Mouse (Mus musculus) midbrain, postnatal 0 days (tissue): ENCODE measurements around the gene Avpr2. TPM values are rescaled to one million over a fixed set of nuclear protein-coding genes. Genes with fewer than 3 reads are reported as not detected.
A peak's percentile ranks its signal among the peaks of the same experiment; 100 is the strongest.

Source experiments
- ATAC-seq: fragments of 200-750 bp; cut with Nextera tagmentation; 2 replicates; pipeline ENCODE4 v1.8.0; 2017; ENCODE audit warnings: moderate number of reproducible peaks, mild to moderate bottlenecking, moderate TSS enrichment, moderate library complexity; ENCODE audit not compliant: low FRiP score
- DNase-seq: peaks from one replicate; pipeline ENCODE4 v3.0.0-alpha.2; 2015; ENCODE audit warnings: low spot score
- H3K27ac ChIP-seq: fragments of 300-500 bp; sonication (generic); 2 replicates; pipeline ENCODE4 v1.5.1; 2014; ENCODE audit warnings: low read depth, mild to moderate bottlenecking, low read length, mixed read lengths
- H3K27me3 ChIP-seq: fragments of 300-500 bp; sonication (generic); 2 replicates; pipeline ENCODE4 v1.6.1; 2014; ENCODE audit warnings: low read length, control low read depth, mixed read lengths; ENCODE audit not compliant: insufficient read depth
- H3K36me3 ChIP-seq: fragments of 300-500 bp; sonication (generic); 2 replicates; pipeline ENCODE4 v1.6.1; 2014; ENCODE audit warnings: low read length, control low read depth, mixed read lengths; ENCODE audit not compliant: insufficient read depth
- H3K4me1 ChIP-seq: fragments of 300-500 bp; sonication (generic); 2 replicates; pipeline ENCODE4 v1.6.1; 2014; ENCODE audit warnings: mild to moderate bottlenecking, control low read depth, antibody characterized with exemption, low read length, mixed read lengths; ENCODE audit not compliant: insufficient read depth
- H3K4me2 ChIP-seq: fragments of 300-500 bp; sonication (generic); 2 replicates; pipeline ENCODE4 v1.6.1; 2014; ENCODE audit warnings: low read depth, mild to moderate bottlenecking, low read length, mixed read lengths; ENCODE audit not compliant: poor library complexity, severe bottlenecking
- H3K4me3 ChIP-seq: fragments of 300-500 bp; sonication (generic); 2 replicates; pipeline ENCODE4 v1.5.1; 2014; ENCODE audit warnings: low read depth, mild to moderate bottlenecking, low read length, moderate library complexity
- H3K9ac ChIP-seq: fragments of 300-500 bp; sonication (generic); replicated peaks from 2 replicates; pipeline ENCODE4 v1.6.1; 2014; ENCODE audit warnings: mild to moderate bottlenecking, low read length, moderate library complexity, mixed read lengths; ENCODE audit not compliant: poor library complexity, severe bottlenecking
- H3K9me3 ChIP-seq: fragments of 300-500 bp; sonication (generic); 2 replicates; pipeline ENCODE4 v1.6.1; 2016; ENCODE audit warnings: low read length, control low read depth
- CTCF ChIP-seq: IDR thresholded peaks from 2 replicates; pipeline ENCODE4 v1.5.1; 2016; ENCODE audit warnings: antibody characterized with exemption, mild to moderate bottlenecking
- WGBS: fragments of 180-500 bp; shearing (Covaris S2); extraction: QIAGEN DNeasy Blood & Tissue Kit; methylation state at CpG from one replicate; pipeline ENCODE4 v1.1.7; 2014; 5-methylcytosine and 5-hydroxymethylcytosine counted together
- polyA plus RNA-seq: library from polyadenylated mRNA; unstranded; fragments of >200 nt; fragmentation: Nextera tagmentation; extraction: Ambion mirVana; gene quantifications from 2 replicates; pipeline ENCODE4 v1.2.1, GENCODE M21; 2015
- total RNA-seq: library from RNA; depleted of rRNA; stranded (reverse); fragments of >200 nt; gene quantifications from 2 replicates; pipeline ENCODE4 v1.2.3, GENCODE M21; 2014

Avpr2 gene
- total and polyA plus RNA-seq, 2 experiments from 2014 or later: not detected

GRCm38 (mm10) chrX:73921285-73921822 is 29.5 kb downstream of the Avpr2 start:
- TF ChIP-seq CTCF: no peak
- Histone ChIP-seq H3K9ac (peak overlapping the region; percentile 59), H3K9me3 (no peaks in the 10 kb centered on the region), H3K4me1 (no peaks in the 10 kb centered on the region), H3K27ac (peak overlapping the region; percentile 65), H3K4me2 (peak overlapping the region; percentile 58), H3K36me3 (peaks cover 6% of the 10 kb centered on the region), H3K27me3 (no peaks in the 10 kb centered on the region), H3K4me3 (peak overlapping the region; percentile 53)
- 17% methylated on average over 34 of the region's 34 CpGs for WGBS
- DNase-seq: no peak
- peak; percentile 32 for ATAC-seq

GRCm38 (mm10) chrX:73921823-73922549 is 30.1 kb downstream of the Avpr2 start, which contains the start of the genes Arhgap4 and Naa10:
Arhgap4 (minus strand) TSS chrX:73921870.
Naa10 (minus strand) TSS chrX:73921944.
- peak within 1 kb of the TSS; percentile 71 for H3K27ac ChIP-seq
- 17% methylated on average over 43 of the region's 43 CpGs for WGBS
- H3K27me3 ChIP-seq: no peaks in the 10 kb centered on the region
- H3K9me3 ChIP-seq: no peaks in the 10 kb centered on the region
- ATAC-seq: peak; percentile 98
- peak within 1 kb of the TSS; percentile 58 for H3K4me2 ChIP-seq
- peaks cover 5% of the 10 kb centered on the region for H3K36me3 ChIP-seq
- no peak for TF ChIP-seq CTCF
- no peaks in the 10 kb centered on the region for H3K4me1 ChIP-seq
- peak; percentile 95 for DNase-seq
- peak within 1 kb of the TSS; percentile 59 for H3K9ac ChIP-seq
- peak within 1 kb of the TSS; percentile 53 for H3K4me3 ChIP-seq

- peak overlapping the region; percentile 71 for H3K27ac ChIP-seq
- TF ChIP-seq CTCF: no peak
- H3K4me1 ChIP-seq: no peaks in the 10 kb centered on the region
- 76% methylated on average over 8 of the region's 8 CpGs for WGBS
- peaks cover 3% of the 10 kb centered on the region; the same call in 1 of the 2 replicates for H3K36me3 ChIP-seq
- H3K9me3 ChIP-seq: no peaks in the 10 kb centered on the region
- H3K4me2 ChIP-seq: peak overlapping the region; percentile 57
- H3K4me3 ChIP-seq: peak overlapping the region; percentile 53
- H3K27me3 ChIP-seq: no peaks in the 10 kb centered on the region
- H3K9ac ChIP-seq: peak overlapping the region; percentile 42; the same call in 1 of the 2 replicates
- ATAC-seq: no peak
- no peak for DNase-seq
These were observed 30.6 kb downstream of the Avpr2 start for GRCm38 (mm10) chrX:73922550-73922882.

GRCm38 (mm10) chrX:73930402-73931062 is 38.6 kb downstream of the Avpr2 start, which contains the start of gene Renbp:
Renbp (minus strand) TSS chrX:73930850.
- DNase-seq: peak; percentile 37
- 49% methylated on average over 17 of the region's 17 CpGs for WGBS
- peak; percentile 17 for TF ChIP-seq CTCF
- H3K27ac ChIP-seq: no peak within 1 kb of the TSS
- 0 out of 2 replicates have a peak within 1 kb of the TSS, but pooled peaks have one; percentile 6 for H3K4me2 ChIP-seq
- H3K27me3 ChIP-seq: no peaks in the 10 kb centered on the region
- H3K9me3 ChIP-seq: no peaks in the 10 kb centered on the region
- no peaks in the 10 kb centered on the region for H3K4me1 ChIP-seq
- no peak within 1 kb of the TSS for H3K9ac ChIP-seq
- 0 out of 2 replicates have a peak within 1 kb of the TSS, but pooled peaks have one; percentile 8 for H3K4me3 ChIP-seq
- H3K36me3 ChIP-seq: no peaks in the 10 kb centered on the region
- ATAC-seq: peak; percentile 76

GRCm38 (mm10) chrX:73931871-73932270 is 40.0 kb downstream of the Avpr2 start:
- no peak for ATAC-seq
- H3K4me3 ChIP-seq: no peak overlapping the region
- no peaks in the 10 kb centered on the region for H3K36me3 ChIP-seq
- no peak overlapping the region for H3K9ac ChIP-seq
- no peak overlapping the region for H3K27ac ChIP-seq
- no peak overlapping the region for H3K4me2 ChIP-seq
- TF ChIP-seq CTCF: no peak
- 81% methylated on average over 2 of the region's 2 CpGs for WGBS
- H3K27me3 ChIP-seq: no peaks in the 10 kb centered on the region
- H3K9me3 ChIP-seq: no peaks in the 10 kb centered on the region
- H3K4me1 ChIP-seq: no peaks in the 10 kb centered on the region
- no peak for DNase-seq
